Mouse (Mus musculus) bone marrow, adult 2 months (tissue): ENCODE results near the gene Tbc1d9b.

ENCODE experiments used
- CTCF ChIP-seq: fragments of 200-500 bp; IDR thresholded peaks from 2 replicates; pipeline ENCODE4 v1.5.1; 2011; ENCODE audit warnings: low read length, control low read depth; ENCODE audit not compliant: control insufficient read depth, insufficient read depth
- POLR2A ChIP-seq: fragments of 200-500 bp; IDR thresholded peaks from 2 replicates; pipeline ENCODE4 v1.6.1; 2011; ENCODE audit warnings: low read depth, mild to moderate bottlenecking, control low read depth, low read length, borderline replicate concordance; ENCODE audit not compliant: control insufficient read depth

DNA sequence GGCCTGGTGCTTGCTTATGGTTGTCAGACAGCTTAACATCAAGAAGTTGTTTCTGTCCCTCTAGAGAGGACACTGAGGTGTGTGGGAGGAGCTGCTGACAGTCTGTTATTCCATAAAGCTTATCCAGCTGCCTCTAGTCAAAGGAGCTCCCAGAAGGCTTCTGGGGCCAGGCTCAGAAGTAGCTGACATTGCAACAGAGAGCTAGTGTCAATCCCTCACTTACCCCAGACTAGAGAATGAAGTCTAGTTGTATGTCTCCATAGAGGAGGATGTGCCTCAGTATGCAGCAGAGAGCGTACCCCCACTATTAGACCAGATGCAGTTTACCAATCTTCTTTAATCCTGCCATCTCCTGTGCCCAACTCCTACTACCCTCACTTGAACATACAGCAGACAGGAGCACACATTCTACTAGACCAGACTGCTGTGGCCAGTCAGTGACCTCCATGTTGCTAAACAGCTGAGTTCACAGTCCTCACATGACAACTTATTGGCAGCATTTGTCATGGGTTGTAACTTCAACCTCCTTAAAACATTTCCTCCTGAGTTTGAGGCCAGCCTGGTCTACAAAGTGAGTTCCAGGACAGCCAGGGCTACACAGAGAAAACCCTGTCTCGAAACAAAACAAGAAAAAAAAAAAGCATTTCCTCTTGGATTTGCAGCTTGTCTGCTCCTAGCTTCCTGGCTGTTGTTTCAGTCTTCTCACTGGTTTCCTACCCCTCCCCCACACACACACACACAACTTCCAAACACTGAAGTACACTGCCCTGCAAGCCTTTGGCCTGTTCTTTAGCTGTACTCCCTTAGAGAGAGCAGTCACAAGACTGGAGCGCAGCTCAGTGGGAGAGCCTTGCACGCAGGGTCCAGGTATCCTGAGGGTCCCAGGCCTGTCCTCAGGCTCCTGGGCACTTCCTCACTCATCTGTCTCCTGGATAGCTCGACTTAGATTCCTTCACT is 47.6 kb downstream of the Tbc1d9b start:
- TF ChIP-seq POLR2A = no peak
- no peak for TF ChIP-seq CTCF
